Mouse (Mus musculus) naive thymus-derived CD4-positive, alpha-beta T cell, adult 2 months (primary cell): ENCODE results near the gene Gm21822.
"Not testable (repeated sequence)": the region's sequence is repeated elsewhere in the genome, so short reads cannot be mapped to it uniquely, and the experiment has no call there.

ENCODE experiments used
- DNase-seq: peaks from one replicate; pipeline ENCODE4 v3.0.0-alpha.2; 2011; ENCODE audit warnings: low read depth

The Gm21822 gene

DNA sequence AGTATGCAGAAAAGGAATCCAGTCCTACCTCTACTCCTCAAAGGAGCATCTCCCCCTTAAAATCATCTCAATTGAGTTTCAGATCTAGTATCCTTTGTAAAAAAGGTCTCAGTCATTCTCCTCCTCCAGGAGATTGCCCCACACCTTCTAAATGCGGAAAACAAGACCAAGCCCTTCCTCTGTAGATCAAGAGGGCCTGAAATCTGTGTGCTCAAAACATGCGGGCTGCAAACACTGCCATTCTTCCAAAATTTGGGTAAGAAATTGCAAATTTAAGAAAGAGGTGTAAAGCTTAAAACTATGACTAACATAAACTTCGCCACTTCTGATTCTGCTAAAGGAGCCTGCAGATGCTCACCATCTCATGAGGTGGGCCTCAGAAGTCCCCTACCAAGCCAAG, at the start of gene Gm21822:
Gene Gm21822 (plus strand): TSS at position 301 of the 400 bp plus-strand sequence.
- not testable (repeated sequence) for DNase-seq
